Mouse (Mus musculus) lung, postnatal 10 days (tissue): ENCODE data around the gene Clec3b.

Experiments used
- DNase-seq: peaks from one replicate; pipeline ENCODE4 v3.0.0; 2021

Clec3b gene

GRCm38 (mm10) chr9:123156910-123157361 lies 6.2 kb downstream of the Clec3b start:
- peak; percentile 88 for DNase-seq

- DNase-seq, result no peak
Measured at GRCm38 (mm10) chr9:123157699-123158098, 7.0 kb downstream of the Clec3b start.

- DNase-seq, result peak; percentile 36
Measured at GRCm38 (mm10) chr9:123158125-123158836, 7.5 kb downstream of the Clec3b start.

- DNase-seq, result peak; percentile 87
Measured at GRCm38 (mm10) chr9:123159330-123159729, 8.6 kb downstream of the Clec3b start.

GRCm38 (mm10) chr9:123161792-123162191 lies 11.0 kb downstream of the Clec3b start:
- DNase-seq, result no peak

GRCm38 (mm10) chr9:123162985-123163694 lies 12.4 kb downstream of the Clec3b start:
- no peak for DNase-seq

- no peak for DNase-seq
Measured at GRCm38 (mm10) chr9:123165781-123166443, 15.2 kb downstream of the Clec3b start.

GRCm38 (mm10) chr9:123173760-123174159 lies 23.0 kb downstream of the Clec3b start:
- no peak for DNase-seq

- no peak for DNase-seq
Measured at GRCm38 (mm10) chr9:123174356-123174755, 23.6 kb downstream of the Clec3b start.

- no peak for DNase-seq
Measured at GRCm38 (mm10) chr9:123177380-123178048, 26.8 kb downstream of the Clec3b start.

GRCm38 (mm10) chr9:123180003-123180402 lies 29.3 kb downstream of the Clec3b start:
- DNase-seq, result no peak

- DNase-seq, result no peak
Measured at GRCm38 (mm10) chr9:123183226-123183625, 32.5 kb downstream of the Clec3b start.

- no peak for DNase-seq
Measured at GRCm38 (mm10) chr9:123185546-123185945, 34.8 kb downstream of the Clec3b start.

- DNase-seq, result no peak
Measured at GRCm38 (mm10) chr9:123186151-123186550, 35.4 kb downstream of the Clec3b start.

GRCm38 (mm10) chr9:123187589-123187988 lies 36.8 kb downstream of the Clec3b start:
- DNase-seq, result no peak

GRCm38 (mm10) chr9:123188271-123188670 lies 37.5 kb downstream of the Clec3b start:
- no peak for DNase-seq

GRCm38 (mm10) chr9:123200116-123200515 lies 49.4 kb downstream of the Clec3b start:
- DNase-seq, result no peak

GRCm38 (mm10) chr9:123206526-123206925 lies 55.8 kb downstream of the Clec3b start:
- DNase-seq, result no peak

GRCm38 (mm10) chr9:123206948-123207347 lies 56.2 kb downstream of the Clec3b start:
- DNase-seq, result peak; percentile 40
